Mouse (Mus musculus) heart, postnatal 4 days (tissue): ENCODE data around the gene Gprasp2. TPM values are rescaled to one million over a fixed set of nuclear protein-coding genes. Genes with fewer than 3 reads are reported as not detected.

Experiments used
- total RNA-seq, 2 experiments: library from RNA; stranded (reverse); gene quantifications; 2 replicates each; pipeline ENCODE4 v1.2.3; 2021

Gprasp2 gene
- total RNA-seq, 2 experiments from 2014 or later = 8.0 to 11.9 TPM

Other genes starting within 250 kb of the Gprasp2 start
- gene Nxf7, start 240.3 kb upstream of the Gprasp2 start, total RNA-seq = 1 to 10 TPM in 1 of 2 experiments, under 1 TPM in 1; 0.48 to 1.1 TPM
- gene Prame, start 211.3 kb upstream of the Gprasp2 start, total RNA-seq = not detected
- gene Tcp11x2, start 145.2 kb upstream of the Gprasp2 start, total RNA-seq = not detected
- gene Tmsb15a, start 113.8 kb upstream of the Gprasp2 start, total RNA-seq = not detected
- gene Armcx5, start 96.3 kb upstream of the Gprasp2 start, total RNA-seq = 10 to 100 TPM; 11.5 to 12.4 TPM
- gene Gprasp1, start 96.3 kb upstream of the Gprasp2 start, total RNA-seq = 10 to 100 TPM; 30.3 to 34.1 TPM
- 10 to 100 TPM; 47.2 to 61.2 TPM for gene Bhlhb9, start 41.4 kb upstream of the Gprasp2 start, total RNA-seq
- 10 to 100 TPM; 13.0 to 17.1 TPM for gene Arxes2, start 154.8 kb downstream of the Gprasp2 start, total RNA-seq
- 1 to 10 TPM; 4.2 to 5.2 TPM for gene Arxes1, start 194.3 kb downstream of the Gprasp2 start, total RNA-seq
- gene Bex2, start 229.2 kb downstream of the Gprasp2 start, total RNA-seq = 1 to 10 TPM; 1.9 to 9.6 TPM
- gene Nxf3, start 246.2 kb downstream of the Gprasp2 start, total RNA-seq = not detected